Mouse (Mus musculus) midbrain, embryonic 13.5 days (tissue): ENCODE measurements at regions not wholly inside any gene's neighbourhood (a gene's known extent, or its start where the extent isn't known, plus 50 kb on each side); places are given as distances from the start of the nearest gene placed in this dataset.

Source experiments
- ATAC-seq: fragments of 200-750 bp; cut with Nextera tagmentation; 2 replicates; pipeline ENCODE4 v1.8.0; 2017; ENCODE audit warnings: mild to moderate bottlenecking, moderate TSS enrichment, moderate library complexity
- H3K27ac ChIP-seq: fragments of 300-500 bp; sonication (generic); 2 replicates; pipeline ENCODE4 v1.5.1; 2015; ENCODE audit warnings: inconsistent platforms, mild to moderate bottlenecking, moderate library complexity
- H3K27me3 ChIP-seq: fragments of 300-500 bp; sonication (generic); 2 replicates; pipeline ENCODE4 v1.6.1; 2015; ENCODE audit warnings: mild to moderate bottlenecking, inconsistent platforms
- H3K36me3 ChIP-seq: fragments of 300-500 bp; sonication (generic); 2 replicates; pipeline ENCODE4 v1.6.1; 2015; ENCODE audit warnings: mild to moderate bottlenecking, inconsistent platforms
- H3K4me1 ChIP-seq: fragments of 300-500 bp; sonication (generic); replicated peaks from 2 replicates; pipeline ENCODE4 v1.6.1; 2015; ENCODE audit warnings: inconsistent platforms
- H3K4me2 ChIP-seq: fragments of 300-500 bp; sonication (generic); replicated peaks from 2 replicates; pipeline ENCODE4 v1.6.1; 2015; ENCODE audit warnings: moderate library complexity, mild to moderate bottlenecking, inconsistent platforms
- H3K4me3 ChIP-seq: fragments of 300-500 bp; sonication (generic); replicated peaks from 2 replicates; pipeline ENCODE4 v1.5.1; 2015; ENCODE audit warnings: mild to moderate bottlenecking, inconsistent platforms
- H3K9ac ChIP-seq: fragments of 300-500 bp; sonication (generic); replicated peaks from 2 replicates; pipeline ENCODE4 v1.6.1; 2015; ENCODE audit warnings: mild to moderate bottlenecking, inconsistent platforms
- H3K9me3 ChIP-seq: fragments of 300-500 bp; sonication (generic); 2 replicates; pipeline ENCODE4 v1.6.1; 2016; ENCODE audit warnings: mild to moderate bottlenecking, inconsistent platforms
- WGBS: fragments of 180-500 bp; shearing (Covaris S2); methylation state at CpG from one replicate; pipeline ENCODE4 v1.1.7; 2015; 5-methylcytosine and 5-hydroxymethylcytosine counted together

- H3K27me3 ChIP-seq, result no peaks in the 10 kb centered on the region
- no peaks in the 10 kb centered on the region for H3K36me3 ChIP-seq
- H3K27ac ChIP-seq, result no peak overlapping the region
- H3K9ac ChIP-seq, result no peak overlapping the region
- 0 out of 2 replicates have a peak, but pooled peaks cover 3% of the 10 kb centered on the region for H3K4me1 ChIP-seq
- no peak overlapping the region for H3K4me2 ChIP-seq
- no peak overlapping the region for H3K4me3 ChIP-seq
- 90% methylated on average over 3 of the region's 3 CpGs for WGBS
- H3K9me3 ChIP-seq, result no peaks in the 10 kb centered on the region
- no peak for ATAC-seq
Measured at GRCm38 (mm10) chr9:50257162-50257561, 87.6 kb downstream of the Rpl10-ps3 start.

GRCm38 (mm10) chr9:50244982-50245671, 99.6 kb downstream of the Rpl10-ps3 start:
- Histone ChIP-seq H3K27me3 (no peaks in the 10 kb centered on the region), H3K9me3 (no peaks in the 10 kb centered on the region), H3K4me3 (no peak overlapping the region), H3K27ac (peak overlapping the region; percentile 87), H3K4me1 (peaks cover 41% of the 10 kb centered on the region), H3K9ac (no peak overlapping the region), H3K4me2 (no peak overlapping the region), H3K36me3 (no peaks in the 10 kb centered on the region)
- 27% methylated on average over 5 of the region's 5 CpGs for WGBS
- ATAC-seq, result peak; percentile 94

GRCm38 (mm10) chr9:50240923-50241322, 103.8 kb downstream of the Rpl10-ps3 start:
- H3K36me3 ChIP-seq, result no peaks in the 10 kb centered on the region
- no peak overlapping the region for H3K27ac ChIP-seq
- no peak overlapping the region for H3K4me2 ChIP-seq
- no peak for ATAC-seq
- 60% methylated on average over 8 of the region's 8 CpGs for WGBS
- H3K27me3 ChIP-seq, result no peaks in the 10 kb centered on the region
- H3K9me3 ChIP-seq, result no peaks in the 10 kb centered on the region
- no peak overlapping the region for H3K4me3 ChIP-seq
- H3K9ac ChIP-seq, result no peak overlapping the region
- H3K4me1 ChIP-seq, result peaks cover 43% of the 10 kb centered on the region

- Histone ChIP-seq H3K27ac (peak overlapping the region; percentile 10; the same call in 1 of the 2 replicates), H3K9me3 (no peaks in the 10 kb centered on the region), H3K4me3 (no peak overlapping the region), H3K4me1 (peaks cover 27% of the 10 kb centered on the region), H3K27me3 (no peaks in the 10 kb centered on the region), H3K4me2 (no peak overlapping the region), H3K9ac (no peak overlapping the region), H3K36me3 (no peaks in the 10 kb centered on the region)
- peak; percentile 75 for ATAC-seq
- 16% methylated on average over 1 of the region's 1 CpGs for WGBS
Measured at GRCm38 (mm10) chr9:50235908-50236307, 108.9 kb downstream of the Rpl10-ps3 start.

GRCm38 (mm10) chr9:50234655-50235054, 110.1 kb downstream of the Rpl10-ps3 start:
- Histone ChIP-seq H3K4me1 (peaks cover 25% of the 10 kb centered on the region), H3K9me3 (no peaks in the 10 kb centered on the region), H3K4me2 (no peak overlapping the region), H3K27ac (no peak overlapping the region), H3K4me3 (no peak overlapping the region), H3K36me3 (no peaks in the 10 kb centered on the region), H3K27me3 (no peaks in the 10 kb centered on the region), H3K9ac (no peak overlapping the region)
- 86% methylated on average over 6 of the region's 6 CpGs for WGBS
- no peak for ATAC-seq

GRCm38 (mm10) chr9:50232958-50233510, 111.7 kb downstream of the Rpl10-ps3 start:
- Histone ChIP-seq H3K4me1 (peaks cover 25% of the 10 kb centered on the region), H3K4me3 (no peak overlapping the region), H3K9ac (no peak overlapping the region), H3K27ac (no peak overlapping the region), H3K4me2 (no peak overlapping the region), H3K36me3 (no peaks in the 10 kb centered on the region), H3K27me3 (no peaks in the 10 kb centered on the region), H3K9me3 (no peaks in the 10 kb centered on the region)
- ATAC-seq, result no peak
- WGBS, result 93% methylated on average over 4 of the region's 4 CpGs

GRCm38 (mm10) chr9:50210481-50210880, 134.3 kb downstream of the Rpl10-ps3 start:
- no peak for ATAC-seq
- Histone ChIP-seq H3K27me3 (no peaks in the 10 kb centered on the region), H3K9me3 (no peaks in the 10 kb centered on the region), H3K4me2 (no peak overlapping the region), H3K36me3 (no peaks in the 10 kb centered on the region), H3K9ac (no peak overlapping the region), H3K4me3 (no peak overlapping the region), H3K27ac (no peak overlapping the region), H3K4me1 (no peaks in the 10 kb centered on the region)
- 95% methylated on average over 5 of the region's 5 CpGs for WGBS

GRCm38 (mm10) chr9:50199422-50200218, 145.1 kb downstream of the Rpl10-ps3 start:
- Histone ChIP-seq H3K27ac (no peak overlapping the region), H3K4me1 (no peaks in the 10 kb centered on the region), H3K36me3 (no peaks in the 10 kb centered on the region), H3K4me3 (no peak overlapping the region), H3K9ac (no peak overlapping the region), H3K4me2 (no peak overlapping the region), H3K27me3 (no peaks in the 10 kb centered on the region), H3K9me3 (no peaks in the 10 kb centered on the region)
- ATAC-seq, result no peak
- 86% methylated on average over 7 of the region's 7 CpGs for WGBS

GRCm38 (mm10) chr9:50192400-50193110, 152.2 kb downstream of the Rpl10-ps3 start:
- peaks cover 12% of the 10 kb centered on the region; the same call in 1 of the 2 replicates for H3K4me1 ChIP-seq
- H3K36me3 ChIP-seq, result no peaks in the 10 kb centered on the region
- no peak overlapping the region for H3K4me2 ChIP-seq
- 80% methylated on average over 5 of the region's 5 CpGs for WGBS
- no peaks in the 10 kb centered on the region for H3K9me3 ChIP-seq
- H3K9ac ChIP-seq, result no peak overlapping the region
- H3K27me3 ChIP-seq, result no peaks in the 10 kb centered on the region
- no peak for ATAC-seq
- H3K4me3 ChIP-seq, result no peak overlapping the region
- H3K27ac ChIP-seq, result no peak overlapping the region

GRCm38 (mm10) chr9:50191136-50191535, 153.6 kb downstream of the Rpl10-ps3 start:
- H3K36me3 ChIP-seq, result no peaks in the 10 kb centered on the region
- H3K4me3 ChIP-seq, result no peak overlapping the region
- no peak overlapping the region for H3K4me2 ChIP-seq
- peaks cover 12% of the 10 kb centered on the region; the same call in 1 of the 2 replicates for H3K4me1 ChIP-seq
- H3K27me3 ChIP-seq, result no peaks in the 10 kb centered on the region
- ATAC-seq, result no peak
- no peak overlapping the region for H3K9ac ChIP-seq
- no peaks in the 10 kb centered on the region for H3K9me3 ChIP-seq
- H3K27ac ChIP-seq, result no peak overlapping the region
- 5% methylated on average over 3 of the region's 3 CpGs for WGBS

GRCm38 (mm10) chr9:50188576-50189070, 156.1 kb downstream of the Rpl10-ps3 start:
- ATAC-seq, result no peak
- no peaks in the 10 kb centered on the region for H3K27me3 ChIP-seq
- no peaks in the 10 kb centered on the region for H3K36me3 ChIP-seq
- no peak overlapping the region for H3K4me3 ChIP-seq
- 74% methylated on average over 6 of the region's 6 CpGs for WGBS
- H3K4me1 ChIP-seq, result peaks cover 12% of the 10 kb centered on the region; the same call in 1 of the 2 replicates
- no peaks in the 10 kb centered on the region for H3K9me3 ChIP-seq
- no peak overlapping the region for H3K4me2 ChIP-seq
- H3K9ac ChIP-seq, result no peak overlapping the region
- no peak overlapping the region for H3K27ac ChIP-seq
